ENCODE assay signal across 35 mouse cellular contexts in the genomic region with DNA sequence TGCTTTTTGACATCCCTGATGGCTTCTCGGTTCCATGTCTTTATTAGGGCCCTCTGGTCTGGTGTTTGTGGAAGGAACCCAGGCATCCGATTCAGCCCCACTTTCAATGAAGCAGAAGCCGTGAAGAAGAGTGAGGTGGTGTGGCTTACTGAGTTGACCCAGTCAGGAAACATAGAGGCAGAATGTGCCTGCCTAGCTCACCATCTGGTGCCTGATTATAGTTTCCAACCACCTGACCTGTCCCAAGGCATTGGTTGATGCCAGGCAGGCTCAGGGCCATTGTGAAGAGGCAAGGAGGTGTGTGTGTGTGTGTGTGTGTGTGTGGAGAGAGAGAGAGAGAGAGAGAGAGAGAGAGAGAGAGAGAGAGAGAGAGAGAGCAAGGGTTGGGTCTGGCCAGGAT. TPM values are rescaled to one million over a fixed set of nuclear protein-coding genes. Genes with fewer than 3 reads are reported as not detected.
DNase-seq lines count a peak whose midpoint lies in the region; ATAC-seq and TF ChIP-seq lines count a peak whose summit lies in the region.
"Had no signal": no experiment of that assay in that cellular context is flagged by ENCODE, and none has a peak within 500 bp of the region (broad histone marks: within the 10 kb centered on the region; RNA-seq: fewer than 3 reads in every experiment).

No protein-coding gene starts in this region.

- H3K36me3 ChIP-seq in hindbrain, postnatal 0 days (ENCODE audit: insufficient read depth, low read length): no peaks in the 10 kb centered on the region
- H3K36me3 ChIP-seq in hindbrain, embryonic 16.5 days (ENCODE audit: control insufficient read depth, insufficient read depth, low read length): no peaks in the 10 kb centered on the region
- no peaks in the 10 kb centered on the region for H3K36me3 ChIP-seq in stomach, postnatal 0 days (ENCODE audit: control insufficient read depth, insufficient read depth, low read length)
- H3K36me3 ChIP-seq in kidney, embryonic 14.5 days (ENCODE audit: control insufficient read depth, insufficient read depth, low read length): no peaks in the 10 kb centered on the region
- H3K36me3 ChIP-seq in intestine, embryonic 16.5 days (ENCODE audit: control insufficient read depth, insufficient read depth, low read length): no peaks in the 10 kb centered on the region
- H3K36me3 ChIP-seq: forebrain, embryonic 12.5 days; G1E; hindbrain, embryonic 10.5 days; hindbrain, embryonic 15.5 days; limb, embryonic 13.5 days; liver, embryonic 12.5 days; stomach, embryonic 15.5 days had no signal

- H3K4me1 ChIP-seq in hindbrain, postnatal 0 days (ENCODE audit: insufficient read depth, low read length): no peaks in the 10 kb centered on the region
- no peaks in the 10 kb centered on the region for H3K4me1 ChIP-seq in hindbrain, embryonic 16.5 days (ENCODE audit: control insufficient read depth, insufficient read depth, low read depth, low read length)
- peaks cover 14% of the 10 kb centered on the region for H3K4me1 ChIP-seq in brown adipose tissue, adult 24 weeks (ENCODE audit: control insufficient read depth, insufficient read depth, insufficient read length, low read length)
- peaks cover 28% of the 10 kb centered on the region for H3K4me1 ChIP-seq in cerebellum, adult 2 months (ENCODE audit: control insufficient read depth, insufficient read depth, low read length)
- no peaks in the 10 kb centered on the region for H3K4me1 ChIP-seq in stomach, postnatal 0 days (replicated peaks; ENCODE audit: control insufficient read depth, insufficient read depth)
- no peaks in the 10 kb centered on the region; the same call in 1 of the 2 replicates for H3K4me1 ChIP-seq in kidney, embryonic 14.5 days (ENCODE audit: control insufficient read depth, insufficient read depth, low read length)
- 0 out of 2 replicates have a peak, but pooled peaks cover 2% of the 10 kb centered on the region for H3K4me1 ChIP-seq in intestine, embryonic 16.5 days (ENCODE audit: control insufficient read depth, insufficient read depth, low read length)
- H3K4me1 ChIP-seq: forebrain, embryonic 12.5 days; liver, embryonic 12.5 days; stomach, embryonic 15.5 days had no signal

- H3K27me3 ChIP-seq in hindbrain, postnatal 0 days (ENCODE audit: insufficient read depth, low read length): no peaks in the 10 kb centered on the region
- no peaks in the 10 kb centered on the region for H3K27me3 ChIP-seq in hindbrain, embryonic 16.5 days (replicated peaks; ENCODE audit: control insufficient read depth, insufficient read depth, low read length)
- no peaks in the 10 kb centered on the region for H3K27me3 ChIP-seq in cerebellum, adult 2 months (ENCODE audit: control insufficient read depth, insufficient read depth, low read length)
- H3K27me3 ChIP-seq in stomach, postnatal 0 days (ENCODE audit: control insufficient read depth, insufficient read depth, low read length): no peaks in the 10 kb centered on the region
- H3K27me3 ChIP-seq in kidney, embryonic 14.5 days (ENCODE audit: control insufficient read depth, insufficient read depth, low read length): no peaks in the 10 kb centered on the region
- no peaks in the 10 kb centered on the region for H3K27me3 ChIP-seq in intestine, embryonic 16.5 days (replicated peaks; ENCODE audit: control insufficient read depth, insufficient read depth, low read length)
- H3K27me3 ChIP-seq: forebrain, embryonic 12.5 days; hindbrain, embryonic 15.5 days; limb, embryonic 13.5 days; liver, embryonic 12.5 days; stomach, embryonic 15.5 days had no signal

- no peaks in the 10 kb centered on the region for H3K9me3 ChIP-seq in hindbrain, postnatal 0 days (ENCODE audit: low read length)
- H3K9me3 ChIP-seq in hindbrain, embryonic 16.5 days (ENCODE audit: control insufficient read depth, low read length): no peaks in the 10 kb centered on the region
- H3K9me3 ChIP-seq in stomach, postnatal 0 days (ENCODE audit: control insufficient read depth, low read length): no peaks in the 10 kb centered on the region
- H3K9me3 ChIP-seq in kidney, embryonic 14.5 days (ENCODE audit: control insufficient read depth, low read length): no peaks in the 10 kb centered on the region
- H3K9me3 ChIP-seq in intestine, embryonic 16.5 days (ENCODE audit: control insufficient read depth, low read length): no peaks in the 10 kb centered on the region
- H3K9me3 ChIP-seq: forebrain, embryonic 12.5 days; G1E; hindbrain, embryonic 10.5 days; hindbrain, embryonic 15.5 days; limb, embryonic 13.5 days; liver, embryonic 12.5 days; megakaryocyte, embryonic 14.5 days; stomach, embryonic 15.5 days had no signal

- peak; percentile 28; the same call in 1 of the 2 replicates for ATAC-seq in hindbrain, postnatal 0 days
- ATAC-seq in hindbrain, embryonic 16.5 days: no peak; the same call in 1 of the 2 replicates
- ATAC-seq in stomach, postnatal 0 days (ENCODE audit: low FRiP score, low TSS enrichment): no peak
- ATAC-seq in kidney, embryonic 14.5 days (ENCODE audit: low FRiP score, low TSS enrichment): no peak
- ATAC-seq in intestine, embryonic 16.5 days: no peak
- ATAC-seq: forebrain, postnatal 0 days; intestine, postnatal 0 days; liver, embryonic 12.5 days; liver, postnatal 0 days had no signal

- H3K27ac ChIP-seq in hindbrain, postnatal 0 days: no peak overlapping the region
- no peak overlapping the region for H3K27ac ChIP-seq in hindbrain, embryonic 16.5 days (ENCODE audit: low read depth, low read length)
- H3K27ac ChIP-seq in brown adipose tissue, adult 24 weeks (replicated peaks; ENCODE audit: low read depth, low read length): peak overlapping the region; percentile 65
- no peak overlapping the region for H3K27ac ChIP-seq in cerebellum, adult 2 months (ENCODE audit: insufficient read depth, low read length)
- no peak overlapping the region for H3K27ac ChIP-seq in stomach, postnatal 0 days (replicated peaks)
- no peak overlapping the region for H3K27ac ChIP-seq in kidney, embryonic 14.5 days (ENCODE audit: low read depth, low read length)
- H3K27ac ChIP-seq in intestine, embryonic 16.5 days (ENCODE audit: low read length): no peak overlapping the region
- H3K27ac ChIP-seq: forebrain, embryonic 12.5 days; hindbrain, embryonic 10.5 days; hindbrain, embryonic 15.5 days; left cerebral cortex, adult 2 months; limb, embryonic 13.5 days; liver, embryonic 12.5 days; stomach, embryonic 15.5 days had no signal

- H3K4me3 ChIP-seq in hindbrain, postnatal 0 days (ENCODE audit: low read length): no peak overlapping the region
- no peak overlapping the region for H3K4me3 ChIP-seq in hindbrain, embryonic 16.5 days (ENCODE audit: low read length)
- H3K4me3 ChIP-seq in brown adipose tissue, adult 24 weeks (ENCODE audit: insufficient read depth, low read depth, low read length): no peak overlapping the region
- no peak overlapping the region for H3K4me3 ChIP-seq in cerebellum, adult 2 months (replicated peaks; ENCODE audit: insufficient read depth, low read depth, low read length)
- H3K4me3 ChIP-seq in stomach, postnatal 0 days (ENCODE audit: low read depth, low read length): no peak overlapping the region
- no peak overlapping the region for H3K4me3 ChIP-seq in kidney, embryonic 14.5 days (ENCODE audit: low read length)
- no peak overlapping the region for H3K4me3 ChIP-seq in intestine, embryonic 16.5 days (ENCODE audit: low read length)
- H3K4me3 ChIP-seq: erythroblast, embryonic 14.5 days; forebrain, embryonic 12.5 days; hindbrain, embryonic 10.5 days; hindbrain, embryonic 15.5 days; left cerebral cortex, adult 2 months; limb, embryonic 13.5 days; liver, embryonic 12.5 days; megakaryocyte, embryonic 14.5 days; stomach, embryonic 15.5 days had no signal

- no peak for TF ChIP-seq POLR2A in cerebellum, adult 2 months (IDR thresholded peaks at IDR 0.05; ENCODE audit: borderline replicate concordance, insufficient read depth, low read length)

- peak; percentile 19 for DNase-seq in hindbrain, postnatal 0 days (ENCODE audit: low spot score)
- DNase-seq in cerebellum, adult 2 months: peak; percentile 62 to 83
- peak; percentile 79 to 81 for DNase-seq in cerebellum, postnatal 14 days
- DNase-seq in stomach, postnatal 0 days (ENCODE audit: low spot score): no peak
- DNase-seq: adrenal gland, adult 8-10 months; forebrain, postnatal 0 days; gastrocnemius, postnatal 14 days; heart, postnatal 14 days; kidney, adult 9 months; kidney, postnatal 14 days; liver, postnatal 0 days; lung, postnatal 4 days; midbrain, embryonic 14.5 days; right cerebral cortex, postnatal 25 days; thymus, postnatal 25 days had no signal

- no peak for TF ChIP-seq CTCF in hindbrain, postnatal 0 days (IDR thresholded peaks at IDR 0.05; ENCODE audit: low read depth)
- no peak for TF ChIP-seq CTCF in cerebellum, adult 2 months (IDR thresholded peaks at IDR 0.05; ENCODE audit: borderline replicate concordance, insufficient read depth, low read depth, low read length)
- TF ChIP-seq CTCF in stomach, postnatal 0 days (IDR thresholded peaks at IDR 0.05; ENCODE audit: low read depth): no peak

- no peak overlapping the region for H3K9ac ChIP-seq in hindbrain, postnatal 0 days (replicated peaks; ENCODE audit: low read length)
- no peak overlapping the region for H3K9ac ChIP-seq in hindbrain, embryonic 16.5 days (ENCODE audit: low read depth, low read length)
- no peak overlapping the region for H3K9ac ChIP-seq in stomach, postnatal 0 days (ENCODE audit: low read length)
- no peak overlapping the region for H3K9ac ChIP-seq in kidney, embryonic 14.5 days (ENCODE audit: low read depth, low read length)
- no peak overlapping the region for H3K9ac ChIP-seq in intestine, embryonic 16.5 days (ENCODE audit: low read depth, low read length)
- H3K9ac ChIP-seq: forebrain, embryonic 12.5 days; forebrain, postnatal 0 days; hindbrain, embryonic 15.5 days; limb, embryonic 13.5 days; liver, embryonic 12.5 days; liver, postnatal 0 days; stomach, embryonic 15.5 days had no signal

- 72% methylated on average over 3 of the region's 3 CpGs for WGBS in hindbrain, postnatal 0 days
- WGBS in hindbrain, embryonic 16.5 days: 76% methylated on average over 3 of the region's 3 CpGs
- 12% methylated on average over 3 of the region's 3 CpGs for WGBS in cerebellum, adult 2 months
- WGBS in stomach, postnatal 0 days: 87% methylated on average over 3 of the region's 3 CpGs
- WGBS in kidney, embryonic 14.5 days: 87% methylated on average over 3 of the region's 3 CpGs
- WGBS in intestine, embryonic 16.5 days: 87% methylated on average over 3 of the region's 3 CpGs

- TF ChIP-seq EP300 in stomach, postnatal 0 days (optimal IDR thresholded peaks at IDR 0.05): no peak

- H3K4me2 ChIP-seq in hindbrain, postnatal 0 days (ENCODE audit: low read depth, low read length): no peak overlapping the region
- no peak overlapping the region for H3K4me2 ChIP-seq in hindbrain, embryonic 16.5 days (ENCODE audit: low read length)
- H3K4me2 ChIP-seq in stomach, postnatal 0 days (replicated peaks; ENCODE audit: low read depth): no peak overlapping the region
- H3K4me2 ChIP-seq in kidney, embryonic 14.5 days (replicated peaks; ENCODE audit: low read depth, low read length): no peak overlapping the region
- no peak overlapping the region for H3K4me2 ChIP-seq in intestine, embryonic 16.5 days (ENCODE audit: low read depth, low read length)
- H3K4me2 ChIP-seq: forebrain, embryonic 12.5 days; hindbrain, embryonic 15.5 days; limb, embryonic 13.5 days; liver, embryonic 12.5 days; stomach, embryonic 15.5 days had no signal

RNA-seq across cellular contexts. Expression of a gene that starts 23.8 kb away (rescaled TPM):
- total RNA-seq in hindbrain, postnatal 0 days (2014; rRNA removed): 1.9 and 2.0 TPM in 2 replicates
- 0.93 and 1.2 TPM in 2 replicates for polyA plus RNA-seq in hindbrain, postnatal 0 days (2015; fragmentation: Nextera tagmentation; extraction: Ambion mirVana)
- 0.76 and 0.92 TPM in 2 replicates for polyA plus RNA-seq in hindbrain, embryonic 16.5 days (2015; fragmentation: Nextera tagmentation; extraction: Ambion mirVana)
- 8.3 and 15.5 TPM in 2 replicates for polyA plus RNA-seq in brown adipose tissue, adult 24 weeks (2012; ENCODE audit: insufficient read depth, insufficient read length, missing spikeins)
- polyA plus RNA-seq in cerebellum, adult 2 months (2012; rRNA removed): 0.19 and 0.25 TPM in 2 replicates
- 3.0 and 4.6 TPM in 2 replicates for polyA plus RNA-seq in stomach, postnatal 0 days (2015; fragmentation: Nextera tagmentation; extraction: Ambion mirVana)
- polyA plus RNA-seq in kidney, embryonic 14.5 days (2014; fragmentation: Nextera tagmentation; extraction: Ambion mirVana): 0.34 and 0.40 TPM in 2 replicates
- polyA plus RNA-seq in intestine, embryonic 16.5 days (2015; fragmentation: Nextera tagmentation; extraction: Ambion mirVana): 0.51 and 0.88 TPM in 2 replicates
- total RNA-seq: G1E; granulocyte monocyte progenitor cell, adult 5-6 weeks; neutrophil, adult 5-6 weeks had no signal
- polyA plus RNA-seq: erythroblast, embryonic 14.5 days; G1E; liver, embryonic 12.5 days had no signal

RNA-seq across cellular contexts. Expression of a gene that starts 33.4 kb away (rescaled TPM):
- total RNA-seq in hindbrain, postnatal 0 days (2014; rRNA removed): 1.9 TPM in 1 of 2 replicates, not detected in the other
- polyA plus RNA-seq in hindbrain, postnatal 0 days (2015; fragmentation: Nextera tagmentation; extraction: Ambion mirVana): 0.25 and 0.29 TPM in 2 replicates
- polyA plus RNA-seq in hindbrain, embryonic 16.5 days (2015; fragmentation: Nextera tagmentation; extraction: Ambion mirVana): 0.29 and 0.34 TPM in 2 replicates
- 2.8 TPM in 1 of 2 replicates, not detected in the other for polyA plus RNA-seq in brown adipose tissue, adult 24 weeks (2012; ENCODE audit: insufficient read depth, insufficient read length, missing spikeins)
- 0.08 and 0.14 TPM in 2 replicates for polyA plus RNA-seq in cerebellum, adult 2 months (2012; rRNA removed)
- polyA plus RNA-seq in stomach, postnatal 0 days (2015; fragmentation: Nextera tagmentation; extraction: Ambion mirVana): 0.07 and 0.11 TPM in 2 replicates
- 0.21 and 0.35 TPM in 2 replicates for polyA plus RNA-seq in kidney, embryonic 14.5 days (2014; fragmentation: Nextera tagmentation; extraction: Ambion mirVana)
- not detected in 2 replicates for polyA plus RNA-seq in intestine, embryonic 16.5 days (2015; fragmentation: Nextera tagmentation; extraction: Ambion mirVana)
- total RNA-seq: G1E; gastrocnemius, postnatal 14 days; granulocyte monocyte progenitor cell, adult 5-6 weeks; heart, postnatal 14 days; neutrophil, adult 5-6 weeks had no signal
- polyA plus RNA-seq: C2C12; erythroblast, embryonic 14.5 days; forebrain, embryonic 12.5 days; G1E; heart, embryonic 14.5 days; intestine, postnatal 0 days; liver, embryonic 12.5 days; liver, postnatal 0 days; neural tube, embryonic 11.5 days had no signal

RNA-seq across cellular contexts. Expression of a gene that starts 43.4 kb away (rescaled TPM):
- total RNA-seq in hindbrain, postnatal 0 days (2014; rRNA removed): 2.9 and 3.8 TPM in 2 replicates
- 9.1 and 9.4 TPM in 2 replicates for polyA plus RNA-seq in hindbrain, postnatal 0 days (2015; fragmentation: Nextera tagmentation; extraction: Ambion mirVana)
- 7.7 and 10.1 TPM in 2 replicates for polyA plus RNA-seq in hindbrain, embryonic 16.5 days (2015; fragmentation: Nextera tagmentation; extraction: Ambion mirVana)
- 53.3 and 66.7 TPM in 2 replicates for polyA plus RNA-seq in brown adipose tissue, adult 24 weeks (2012; ENCODE audit: insufficient read depth, insufficient read length, missing spikeins)
- 1.3 and 2.2 TPM in 2 replicates for polyA plus RNA-seq in cerebellum, adult 2 months (2012; rRNA removed)
- 7.8 and 8.8 TPM in 2 replicates for polyA plus RNA-seq in stomach, postnatal 0 days (2015; fragmentation: Nextera tagmentation; extraction: Ambion mirVana)
- 40.5 and 44.1 TPM in 2 replicates for polyA plus RNA-seq in kidney, embryonic 14.5 days (2014; fragmentation: Nextera tagmentation; extraction: Ambion mirVana)
- polyA plus RNA-seq in intestine, embryonic 16.5 days (2015; fragmentation: Nextera tagmentation; extraction: Ambion mirVana): 108 and 129 TPM in 2 replicates
- total RNA-seq: neutrophil, adult 5-6 weeks had no signal
- polyA plus RNA-seq: G1E had no signal
